16 mouse cellular contexts compared by ENCODE assay signal in genomic region chr2:118907781-118908180, GRCm38 (mm10).
"Had no signal": no experiment of that assay in that cellular context is flagged by ENCODE, and none has a peak within 500 bp of the region (broad histone marks: within the 10 kb centered on the region; RNA-seq: fewer than 3 reads in every experiment).

No protein-coding gene starts in this region.

- H3K9ac ChIP-seq: lung, embryonic 15.5 days; midbrain, embryonic 12.5 days; neural tube, embryonic 12.5 days; stomach, embryonic 15.5 days had no signal

- ATAC-seq: lung, postnatal 0 days had no signal

- H3K27me3 ChIP-seq: neural tube, embryonic 12.5 days; stomach, embryonic 15.5 days had no signal

- H3K4me3 ChIP-seq: lung, embryonic 15.5 days; megakaryocyte, embryonic 14.5 days; midbrain, embryonic 12.5 days; neural tube, embryonic 12.5 days; stomach, embryonic 15.5 days had no signal

- DNase-seq: lung, adult 2 months; lung, postnatal 14 days; lung, postnatal 36 days; midbrain, embryonic 14.5 days; right cerebral cortex, postnatal 14 days; thymus, adult 2 months; thymus, postnatal 25 days; thymus, postnatal 4 days had no signal

- H3K36me3 ChIP-seq: lung, embryonic 15.5 days; midbrain, embryonic 12.5 days; neural tube, embryonic 12.5 days; stomach, embryonic 15.5 days had no signal

- H3K27ac ChIP-seq: lung, embryonic 15.5 days; macrophage; midbrain, embryonic 12.5 days; neural tube, embryonic 12.5 days; stomach, embryonic 15.5 days; stomach, postnatal 0 days had no signal

- H3K9me3 ChIP-seq: lung, embryonic 15.5 days; megakaryocyte, embryonic 14.5 days; midbrain, embryonic 12.5 days; neural tube, embryonic 12.5 days; stomach, embryonic 15.5 days had no signal

- H3K4me2 ChIP-seq: lung, embryonic 15.5 days; midbrain, embryonic 12.5 days; neural tube, embryonic 12.5 days; stomach, embryonic 15.5 days had no signal
